Mouse (Mus musculus) left cerebral cortex, postnatal 14 days (tissue): ENCODE measurements around the gene Edar. TPM values are rescaled to one million over a fixed set of nuclear protein-coding genes. Genes with fewer than 3 reads are reported as not detected.
"Not testable (repeated sequence)": the region's sequence is repeated elsewhere in the genome, so short reads cannot be mapped to it uniquely, and the experiment has no call there.

Experiments
- DNase-seq, 2 experiments: peaks; one replicate each; pipeline ENCODE4 v3.0.0; 2021 to 2022; ENCODE audit warnings: low spot score in 2 of 2, mixed read lengths in 1 of 2
- intact Hi-C: fragments of 180-260 bp; cut with DNase I; formaldehyde crosslinking; loops from one replicate; pipeline ENCODE4 v1.15.1; 2025
- long read RNA-seq, 2 experiments: library from polyadenylated mRNA; stranded (forward); transcript quantifications; one replicate each; pipeline ENCODE4 v2.0.0; 2021
- total RNA-seq, 2 experiments: library from RNA; stranded (reverse); gene quantifications; 2 replicates each; pipeline ENCODE4 v1.2.3; 2021

The Edar gene
- total RNA-seq, result under 1 TPM; 0.44 to 0.48 TPM
- long read RNA-seq, experiment 1, result 0 reads
- long read RNA-seq, experiment 2, result 0 reads

DNA sequence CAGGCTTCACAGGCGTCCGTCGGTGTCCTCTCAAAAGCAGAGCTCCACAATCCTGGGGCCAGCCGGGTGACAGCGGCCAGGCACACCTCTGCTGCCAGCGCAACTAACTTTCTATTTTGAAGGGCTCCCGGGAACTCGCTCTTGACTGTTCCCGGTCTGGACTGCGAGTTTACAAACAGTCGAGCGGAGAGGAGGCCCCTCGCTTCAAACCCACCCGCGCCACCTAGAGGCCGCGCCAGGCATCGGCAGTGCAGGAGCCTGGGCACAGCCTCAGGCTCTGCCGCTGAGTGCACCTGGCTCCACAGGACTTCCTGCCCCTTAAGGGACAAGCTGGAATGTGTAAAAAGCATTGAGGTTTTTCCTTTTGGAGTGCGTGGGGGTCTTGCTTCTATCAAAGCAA is at the start of gene Edar:
Gene Edar (minus strand): TSS at position 122 of the 400 bp plus-strand sequence.
- intact Hi-C loops, result loop anchor here (2.0 to 10.0 kb wide), 2 partner anchors 49 to 129 kb away; no protein-coding TSS in a partner anchor
- DNase-seq, result peak; percentile 73 to 79

DNA sequence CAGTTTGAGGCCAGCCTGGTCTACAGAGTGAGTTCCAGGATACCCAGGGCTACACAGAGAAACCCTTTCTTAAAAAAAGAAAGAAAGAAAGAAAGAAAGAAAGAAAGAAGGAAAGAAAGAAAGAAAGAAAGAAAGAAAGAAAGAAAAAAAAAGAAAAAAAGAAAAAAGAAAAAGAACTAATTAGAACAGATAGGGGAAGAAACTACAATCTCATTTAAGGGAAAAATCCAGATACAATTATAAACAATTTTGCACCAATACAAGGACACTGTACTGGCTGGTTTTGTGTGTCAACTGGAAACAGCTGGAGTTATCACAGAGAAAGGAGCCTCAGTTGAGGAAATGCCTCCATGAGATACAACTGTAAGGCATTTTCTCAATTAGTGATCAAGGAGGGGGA is 42.7 kb upstream of the Edar start, which contains the start of gene Gm17542:
Gene Gm17542 (minus strand): TSS at position 101 of the 400 bp plus-strand sequence.
- DNase-seq, intact Hi-C loops: not testable (repeated sequence)

GRCm38 (mm10) chr10:58714789-58715148 is 39.3 kb upstream of the Edar start:
- intact Hi-C loops, result no loop called here
- DNase-seq, result no peak

GRCm38 (mm10) chr10:58713855-58714788 is 38.7 kb upstream of the Edar start:
- intact Hi-C loops, result no loop called here
- DNase-seq, result no peak

GRCm38 (mm10) chr10:58713225-58713624 is 37.8 kb upstream of the Edar start:
- intact Hi-C loops, result no loop called here
- DNase-seq, result no peak

DNA sequence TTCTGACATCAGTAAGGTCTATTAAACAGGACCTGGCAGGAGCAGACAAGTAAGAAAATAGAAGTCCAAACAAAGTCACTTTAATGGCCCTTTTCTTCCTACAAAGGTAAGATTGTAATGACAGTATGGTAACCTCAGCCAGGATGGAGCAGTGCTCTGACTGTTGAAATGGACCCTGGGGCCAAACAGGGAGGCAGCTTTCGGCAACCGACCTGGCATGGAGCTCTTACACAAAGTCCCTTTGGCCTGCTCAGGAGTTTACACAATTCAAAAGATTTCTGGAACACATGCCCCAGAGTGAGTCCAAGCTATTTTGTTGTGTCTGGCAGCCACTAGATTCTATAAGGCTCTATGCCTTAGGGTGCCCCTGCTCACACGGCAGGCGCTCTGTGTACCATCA is 33.6 kb upstream of the Edar start:
- intact Hi-C loops, result no loop called here
- DNase-seq, result no peak

GRCm38 (mm10) chr10:58700578-58700977 is 25.1 kb upstream of the Edar start:
- intact Hi-C loops, result no loop called here
- no peak for DNase-seq

GRCm38 (mm10) chr10:58700160-58700559 is 24.7 kb upstream of the Edar start:
- intact Hi-C loops, result no loop called here

GRCm38 (mm10) chr10:58698955-58699354 is 23.5 kb upstream of the Edar start:
- intact Hi-C loops, result no loop called here
- no peak for DNase-seq

More at GRCm38 (mm10) chr10:58700160-58700559, 24.7 kb upstream of the Edar start:
- no peak for DNase-seq

GRCm38 (mm10) chr10:58691051-58691450 is 15.6 kb upstream of the Edar start:
- DNase-seq, result no peak
- intact Hi-C loops, result no loop called here

GRCm38 (mm10) chr10:58679298-58679697 is 3.8 kb upstream of the Edar start:
- intact Hi-C loops, result loop anchor here (10.0 kb wide), 1 partner anchor 126 kb away; no protein-coding TSS in a partner anchor
- no peak for DNase-seq

DNA sequence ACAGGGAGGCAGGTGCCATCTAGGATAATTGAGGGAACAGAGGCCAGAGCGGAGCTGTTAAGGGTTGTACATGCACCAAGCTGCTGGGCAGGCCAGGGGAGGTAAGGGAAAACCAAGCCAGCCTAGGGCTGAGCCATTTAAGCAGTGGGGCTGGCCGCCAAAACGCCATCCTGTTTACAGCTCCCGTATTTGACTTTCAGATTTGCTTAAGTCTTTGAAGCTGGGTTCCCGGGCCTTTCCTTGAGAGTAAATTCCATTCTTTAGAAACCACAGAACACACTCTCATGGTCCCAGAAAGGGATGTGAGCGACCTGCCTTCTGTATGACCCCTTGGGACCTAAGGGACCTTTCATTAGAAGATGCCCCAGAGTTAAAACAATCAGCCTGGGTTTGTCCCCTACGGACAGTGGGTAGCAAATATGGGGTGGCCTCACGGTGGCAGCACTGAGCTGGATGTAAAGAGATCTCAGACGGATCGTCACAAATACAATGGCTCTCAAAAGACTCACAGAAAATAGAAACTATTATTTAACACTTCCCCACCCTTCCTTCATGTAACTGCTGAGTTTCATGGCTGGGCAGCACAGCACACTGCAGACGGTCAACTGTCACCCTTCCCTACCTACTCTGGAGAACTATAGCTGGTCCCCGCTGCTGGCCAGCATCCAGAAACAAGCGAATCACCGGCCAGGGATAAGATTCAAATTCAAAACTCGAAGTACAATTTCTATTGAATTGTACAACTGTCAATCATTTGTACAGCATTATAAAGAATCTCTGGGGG is 2.0 kb downstream of the Edar start:
- peak; percentile 70 to 87 for DNase-seq
- intact Hi-C loops, result loop anchor here (2.0 to 10.0 kb wide), 3 partner anchors 47 to 131 kb away; no protein-coding TSS in a partner anchor

GRCm38 (mm10) chr10:58672557-58673277 is 2.7 kb downstream of the Edar start:
- DNase-seq, result no peak
- intact Hi-C loops, result loop anchor here (5.0 to 10.0 kb wide), 2 partner anchors 115 to 132 kb away; no protein-coding TSS in a partner anchor

DNA sequence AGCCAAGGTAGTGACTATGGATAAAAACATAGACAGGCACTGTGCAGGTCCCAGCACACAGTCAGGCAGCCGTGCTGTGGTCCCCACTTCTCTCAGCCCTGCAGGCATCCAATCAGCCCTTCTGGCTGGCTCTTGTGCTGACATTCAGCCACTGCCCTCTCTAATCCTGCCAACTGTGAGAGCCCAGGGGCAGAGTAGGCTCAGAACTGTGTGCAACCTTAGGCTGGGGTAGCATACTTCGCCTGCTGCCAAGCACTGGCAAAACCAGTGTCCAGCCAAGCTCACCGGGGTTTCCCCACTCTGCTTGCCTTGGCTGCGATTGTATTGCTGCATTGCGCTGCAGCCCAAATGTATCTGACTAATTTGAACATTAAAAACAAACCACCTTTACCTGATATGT is 11.6 kb downstream of the Edar start:
- no peak for DNase-seq
- intact Hi-C loops, result no loop called here

DNA sequence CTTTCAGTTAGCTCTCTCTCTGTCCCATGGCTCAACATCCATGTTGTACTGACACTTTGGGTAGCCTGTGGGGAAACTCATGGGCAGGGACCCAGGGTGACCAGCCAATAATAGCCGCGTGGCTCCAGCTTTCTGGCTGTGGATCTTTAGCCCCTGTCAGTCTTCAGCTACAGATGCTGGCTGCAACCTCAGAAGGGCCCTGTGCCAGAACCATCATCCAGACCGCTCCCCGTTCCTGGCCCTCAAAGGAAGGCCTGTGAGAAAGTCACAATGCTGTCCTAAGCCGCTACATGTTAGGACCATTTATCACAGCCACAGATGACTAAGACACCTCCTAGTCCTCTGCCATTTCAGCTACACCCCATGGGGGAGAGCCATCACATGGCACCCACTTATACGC is 12.0 kb downstream of the Edar start:
- DNase-seq, result peak in 1 of 2 experiments; percentile 26
- intact Hi-C loops, result no loop called here

DNA sequence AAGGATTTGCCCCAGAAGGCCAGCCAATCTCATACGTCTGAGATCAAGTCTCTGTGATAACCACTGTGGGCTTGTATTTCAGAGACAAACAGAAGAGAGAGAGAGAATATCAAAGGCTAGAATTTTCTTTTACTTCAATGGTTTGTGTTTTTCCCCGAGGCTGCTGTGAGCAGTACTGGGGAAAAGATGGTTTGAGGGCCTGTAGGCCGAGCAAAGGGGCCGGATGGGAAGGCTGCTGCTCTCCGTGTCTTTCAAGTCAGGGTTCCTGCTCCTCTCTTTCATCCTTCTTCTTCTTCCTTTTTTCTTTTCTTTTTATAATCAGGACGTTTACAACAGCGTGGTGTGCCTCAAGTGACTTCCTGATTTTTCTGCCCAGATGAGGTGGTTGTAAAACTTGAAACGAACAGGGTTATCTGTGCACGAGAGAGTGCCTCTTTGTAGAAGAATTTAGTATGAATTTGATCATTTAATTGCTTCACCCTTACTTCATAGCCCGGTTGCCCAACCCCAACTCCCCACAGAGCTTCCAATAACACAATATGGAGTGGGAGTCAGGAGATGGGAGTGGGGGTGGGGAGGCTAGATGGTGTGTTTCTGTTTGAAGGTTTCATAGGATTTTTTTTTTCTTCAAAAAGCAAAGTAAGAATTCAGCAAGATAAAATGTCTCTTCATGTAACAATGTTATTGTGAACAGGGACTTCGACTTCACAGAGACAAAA is 16.0 kb downstream of the Edar start:
- no peak for DNase-seq
- intact Hi-C loops, result no loop called here

DNA sequence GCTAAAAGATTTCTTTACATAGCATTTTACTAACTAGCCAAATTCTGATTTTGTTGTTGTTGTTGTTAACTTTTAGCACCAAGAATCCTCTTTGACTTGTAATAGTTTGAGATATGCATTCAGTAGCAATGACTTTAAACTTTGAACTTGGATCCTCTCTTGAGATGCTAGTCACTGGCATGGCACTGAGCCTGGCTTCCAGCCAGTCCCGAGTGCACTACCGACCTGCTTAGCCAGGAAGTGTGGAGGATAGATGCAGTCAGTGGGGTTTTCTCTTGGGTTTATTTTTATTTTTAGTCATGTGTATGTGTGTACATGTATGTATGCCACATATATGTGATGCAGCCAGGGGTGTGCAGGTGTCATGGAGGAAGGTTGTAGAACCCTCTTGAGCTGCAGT is 17.7 kb downstream of the Edar start:
- intact Hi-C loops, result no loop called here
- no peak for DNase-seq

- intact Hi-C loops, result no loop called here
- DNase-seq, result peak in 1 of 2 experiments; percentile 31
Measured at GRCm38 (mm10) chr10:58653679-58654078, 21.8 kb downstream of the Edar start.
